Mouse (Mus musculus): ENCODE results near the gene Atp8b3.

The Atp8b3 gene

GRCm38 (mm10) chr10:80538710-80539394, at the start of gene Atp8b3:
Gene Atp8b3 (minus strand): TSS chr10:80539124.
- peak; percentile 87 to 95 for DNase-seq (ENCODE audit: low spot score in 2 of 2)

- DNase-seq (ENCODE audit: low spot score in 2 of 2) = no peak
These were observed 48.4 kb upstream of the Atp8b3 start for GRCm38 (mm10) chr10:80587305-80587657.

- no peak for DNase-seq (ENCODE audit: low spot score in 2 of 2)
These were observed 47.7 kb upstream of the Atp8b3 start for GRCm38 (mm10) chr10:80586407-80587304.

GRCm38 (mm10) chr10:80585581-80585980, 46.7 kb upstream of the Atp8b3 start:
- DNase-seq (ENCODE audit: low spot score in 2 of 2) = no peak

- DNase-seq (ENCODE audit: low spot score in 2 of 2) = no peak
These were observed 46.0 kb upstream of the Atp8b3 start for GRCm38 (mm10) chr10:80584642-80585552.

- no peak for DNase-seq (ENCODE audit: low spot score in 2 of 2)
These were observed 45.1 kb upstream of the Atp8b3 start for GRCm38 (mm10) chr10:80584045-80584488.

GRCm38 (mm10) chr10:80583047-80583446, 44.1 kb upstream of the Atp8b3 start:
- DNase-seq (ENCODE audit: low spot score in 2 of 2) = no peak

GRCm38 (mm10) chr10:80578911-80579310, 40.0 kb upstream of the Atp8b3 start:
- DNase-seq (ENCODE audit: low spot score in 2 of 2) = peak; percentile 63 to 85

- DNase-seq (ENCODE audit: low spot score in 2 of 2) = peak; percentile 82 to 87
These were observed 39.3 kb upstream of the Atp8b3 start for GRCm38 (mm10) chr10:80578131-80578750.

- DNase-seq (ENCODE audit: low spot score in 2 of 2) = peak; percentile 99
These were observed 38.5 kb upstream of the Atp8b3 start, which contains the start of gene Klf16 for GRCm38 (mm10) chr10:80577195-80578130. Gene Klf16 (minus strand): TSS chr10:80577321.

- peak; percentile 50 to 64 for DNase-seq (ENCODE audit: low spot score in 2 of 2)
These were observed 37.6 kb upstream of the Atp8b3 start for GRCm38 (mm10) chr10:80576351-80577194.

- no peak for DNase-seq (ENCODE audit: low spot score in 2 of 2)
These were observed 37.0 kb upstream of the Atp8b3 start for GRCm38 (mm10) chr10:80575925-80576324.

GRCm38 (mm10) chr10:80574896-80575295, 36.0 kb upstream of the Atp8b3 start:
- DNase-seq (ENCODE audit: low spot score in 2 of 2) = no peak

- DNase-seq (ENCODE audit: low spot score in 2 of 2) = no peak
These were observed 35.0 kb upstream of the Atp8b3 start for GRCm38 (mm10) chr10:80573944-80574343.

GRCm38 (mm10) chr10:80572477-80572876, 33.6 kb upstream of the Atp8b3 start:
- no peak for DNase-seq (ENCODE audit: low spot score in 2 of 2)

GRCm38 (mm10) chr10:80570871-80571836, 32.2 kb upstream of the Atp8b3 start:
- peak in 1 of 2 experiments; percentile 35 for DNase-seq (ENCODE audit: low spot score in 2 of 2)

GRCm38 (mm10) chr10:80570419-80570818, 31.5 kb upstream of the Atp8b3 start:
- no peak for DNase-seq (ENCODE audit: low spot score in 2 of 2)

- peak; percentile 49 to 68 for DNase-seq (ENCODE audit: low spot score in 2 of 2)
These were observed 30.7 kb upstream of the Atp8b3 start for GRCm38 (mm10) chr10:80569664-80570066.

All from natural killer cell, adult 2 months (primary cell).